Mouse (Mus musculus): ENCODE data around the gene Ormdl2.
"Not testable (repeated sequence)": the region's sequence is repeated elsewhere in the genome, so short reads cannot be mapped to it uniquely, and the experiment has no call there.

Ormdl2 gene

DNA sequence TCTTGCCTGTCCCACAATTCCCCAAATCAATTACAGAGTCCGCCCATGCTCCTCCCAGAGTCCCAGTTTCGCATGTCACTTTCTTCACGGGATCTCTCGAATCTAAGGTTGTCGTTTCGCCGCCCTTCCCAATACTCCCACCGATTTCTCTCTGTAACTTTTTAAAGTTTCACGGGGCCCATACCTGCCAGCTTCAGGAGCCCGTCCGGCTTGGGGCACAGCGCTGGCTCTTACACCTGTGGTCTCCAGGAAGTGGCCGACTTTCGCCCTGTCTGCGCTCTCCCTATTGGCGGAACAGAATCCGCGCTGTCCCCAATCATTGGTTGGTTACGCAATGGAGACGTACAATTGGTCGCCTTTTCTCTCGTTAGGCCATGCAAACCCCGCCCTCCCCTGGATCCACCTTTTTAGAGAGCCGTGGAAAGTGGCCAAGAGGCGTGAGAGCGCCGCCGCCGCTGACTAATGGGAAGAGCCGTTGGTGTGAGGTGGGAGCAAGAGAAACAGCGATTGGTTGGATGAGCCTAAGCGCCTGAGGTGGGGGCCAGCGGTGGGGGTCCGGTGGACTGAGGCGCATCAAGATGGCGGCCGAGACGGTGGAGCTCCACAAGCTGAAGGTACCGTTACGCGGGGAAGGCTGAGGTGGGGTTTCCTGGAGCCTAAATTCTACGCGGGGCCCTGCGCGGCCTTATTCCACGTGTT, at the start of gene Ormdl2:
Ormdl2 (minus strand) TSS at position 288 of the 699 bp plus-strand sequence.
- in situ Hi-C loops (cut with MboI, MseI) = no loop called here

DNA sequence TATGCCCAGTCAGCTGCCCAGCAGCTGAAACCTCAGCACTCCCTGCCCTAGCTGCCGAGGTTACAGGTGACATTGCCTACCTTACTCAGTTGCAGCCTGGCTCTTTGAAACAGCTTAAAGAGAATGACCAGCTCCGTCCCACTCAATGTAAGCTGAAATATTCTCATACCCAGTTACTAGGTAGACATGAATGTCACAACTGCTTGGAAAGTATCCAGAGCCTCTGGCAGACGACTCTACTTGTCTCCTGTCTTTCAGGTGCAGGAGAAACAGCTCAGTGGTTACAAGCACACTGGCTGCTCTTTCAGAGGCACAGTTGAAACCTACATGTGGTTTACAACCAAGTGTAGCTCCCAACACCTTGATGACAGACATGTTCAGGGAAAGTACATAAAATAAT, 48.9 kb upstream of the Ormdl2 start:
- in situ Hi-C loops (cut with MboI, MseI) = no loop called here

DNA sequence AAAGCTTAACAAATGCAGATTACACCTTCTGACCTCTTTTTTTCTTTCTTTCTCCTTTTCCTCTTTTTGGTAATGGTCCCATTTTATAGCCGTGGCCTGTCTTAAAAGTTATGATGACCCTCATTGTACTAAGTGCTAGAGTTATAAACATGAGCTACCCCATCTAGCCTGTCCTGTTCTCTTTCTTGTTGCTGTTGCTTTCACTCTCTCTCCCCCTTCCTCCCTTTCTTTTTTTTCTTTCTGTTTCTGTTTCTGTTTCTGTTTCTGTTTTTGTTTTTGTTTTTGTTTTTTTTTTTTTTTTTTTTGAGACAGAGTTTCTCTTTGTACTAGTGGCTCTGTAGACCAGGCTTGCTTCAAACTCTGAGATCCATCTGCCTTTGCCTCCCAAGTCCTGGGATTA, 45.1 kb upstream of the Ormdl2 start:
- in situ Hi-C loops (cut with MboI, MseI) = no loop called here

DNA sequence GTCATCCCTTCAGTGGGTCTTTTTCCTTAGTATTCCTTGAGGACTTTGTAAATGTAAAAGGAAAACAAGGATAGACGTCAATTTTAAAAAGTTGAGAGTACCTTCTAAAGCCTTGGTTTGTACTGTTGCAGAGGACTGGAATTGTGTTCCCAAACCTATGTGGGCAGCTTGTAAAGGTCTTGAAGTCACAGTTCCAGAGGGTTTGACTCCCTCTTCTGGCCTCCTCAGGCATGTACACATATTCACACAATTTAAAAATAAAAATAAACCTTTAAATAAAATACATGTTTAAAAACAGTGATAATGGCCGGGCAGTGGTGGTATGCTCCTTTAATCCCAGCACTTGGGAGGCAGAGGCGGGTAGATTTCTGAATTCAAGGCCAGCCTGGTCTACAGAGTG, 44.6 kb upstream of the Ormdl2 start:
- in situ Hi-C loops (cut with MboI, MseI) = no loop called here

DNA sequence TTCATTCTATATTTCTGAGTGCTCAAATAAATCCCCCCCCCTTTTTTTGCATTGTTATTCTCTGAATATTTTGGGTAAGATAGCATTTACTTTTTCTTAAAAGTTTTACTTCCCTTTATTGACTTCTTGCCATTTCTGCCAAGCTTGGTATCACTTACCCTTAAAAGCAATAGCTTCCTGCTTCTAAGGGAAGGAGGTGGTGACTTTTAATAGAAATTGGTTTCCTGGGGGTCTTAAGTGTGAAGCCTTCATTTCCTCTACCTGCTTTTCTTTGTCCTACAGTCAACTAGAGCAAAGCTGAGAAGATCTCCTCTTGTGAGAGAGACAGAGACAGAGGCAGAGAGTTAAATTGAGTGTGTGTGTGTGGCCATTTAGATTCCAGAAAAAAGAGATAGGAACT, 39.7 kb upstream of the Ormdl2 start:
- in situ Hi-C loops (cut with MboI, MseI) = no loop called here

GRCm38 (mm10) chr10:128850339-128850738, 28.9 kb upstream of the Ormdl2 start:
- in situ Hi-C loops (cut with MboI, MseI) = no loop called here

GRCm38 (mm10) chr10:128848426-128848825, 27.0 kb upstream of the Ormdl2 start:
- in situ Hi-C loops (cut with MboI, MseI) = no loop called here

- in situ Hi-C loops (cut with MboI, MseI) = no loop called here
Measured at GRCm38 (mm10) chr10:128846664-128847063, 25.2 kb upstream of the Ormdl2 start.

GRCm38 (mm10) chr10:128845516-128845915, 24.1 kb upstream of the Ormdl2 start:
- in situ Hi-C loops (cut with MboI, MseI) = no loop called here

- in situ Hi-C loops (cut with MboI, MseI) = no loop called here
Measured at GRCm38 (mm10) chr10:128843260-128843659, 21.8 kb upstream of the Ormdl2 start.

DNA sequence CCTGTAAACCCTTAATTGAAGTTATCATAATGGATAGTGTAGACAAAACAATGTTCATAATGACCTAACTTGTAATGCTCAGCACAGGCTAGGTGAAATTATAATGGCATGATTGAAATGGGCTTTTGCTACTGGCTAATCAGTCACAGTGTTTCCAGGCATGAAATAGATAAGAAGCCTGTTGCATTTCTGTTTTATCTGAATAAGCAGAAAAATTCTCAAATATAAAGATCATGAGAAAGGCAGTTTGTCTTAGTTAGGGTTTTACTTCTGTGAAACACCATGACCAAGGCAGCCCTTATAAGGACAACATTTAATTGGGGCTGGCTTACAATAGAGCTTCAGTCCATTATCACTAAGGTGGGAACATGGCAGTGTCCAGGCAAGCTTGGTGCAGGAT, 19.2 kb upstream of the Ormdl2 start:
- in situ Hi-C loops (cut with MboI, MseI) = no loop called here

GRCm38 (mm10) chr10:128839434-128839833, 18.0 kb upstream of the Ormdl2 start:
- in situ Hi-C loops (cut with MboI, MseI) = no loop called here

GRCm38 (mm10) chr10:128837400-128837799, 16.0 kb upstream of the Ormdl2 start:
- in situ Hi-C loops (cut with MboI, MseI) = no loop called here

GRCm38 (mm10) chr10:128823821-128824220, 2.4 kb upstream of the Ormdl2 start:
- in situ Hi-C loops (cut with MboI, MseI) = no loop called here

- in situ Hi-C loops (cut with MboI, MseI) = not testable (repeated sequence)
Measured at GRCm38 (mm10) chr10:128823087-128823486, 1.6 kb upstream of the Ormdl2 start.

GRCm38 (mm10) chr10:128822135-128822534, 690 bp upstream of the Ormdl2 start:
- in situ Hi-C loops (cut with MboI, MseI) = no loop called here

GRCm38 (mm10) chr10:128820217-128820616, 1.2 kb downstream of the Ormdl2 start:
- in situ Hi-C loops (cut with MboI, MseI) = no loop called here

GRCm38 (mm10) chr10:128817033-128817432, 4.4 kb downstream of the Ormdl2 start, which contains the start of gene Sarnp:
TSS of gene Sarnp (plus strand) at chr10:128817333.
- in situ Hi-C loops (cut with MboI, MseI) = no loop called here

DNA sequence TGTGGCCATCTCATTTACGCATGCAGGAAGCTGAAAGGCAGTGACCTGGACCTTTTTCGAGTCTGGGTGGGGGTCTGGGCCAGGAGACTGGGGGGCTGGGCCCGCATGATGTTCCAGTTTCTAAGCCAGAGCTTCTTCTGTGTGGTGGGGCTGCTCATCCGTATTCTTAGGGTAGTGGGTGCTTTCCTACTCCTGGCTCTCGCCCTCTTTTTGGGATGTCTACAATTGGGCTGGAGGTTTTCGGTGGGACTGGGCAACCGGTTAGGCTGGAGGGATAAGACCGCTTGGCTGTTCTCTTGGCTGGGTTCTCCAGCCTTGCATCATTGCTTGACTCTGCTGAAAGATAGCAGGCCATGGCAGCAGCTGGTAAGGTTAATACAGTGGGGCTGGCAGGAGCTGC, 14.4 kb downstream of the Ormdl2 start:
- in situ Hi-C loops (cut with MboI, MseI) = no loop called here

- in situ Hi-C loops (cut with MboI, MseI) = no loop called here
Measured at GRCm38 (mm10) chr10:128806086-128806485, 15.4 kb downstream of the Ormdl2 start.

DNA sequence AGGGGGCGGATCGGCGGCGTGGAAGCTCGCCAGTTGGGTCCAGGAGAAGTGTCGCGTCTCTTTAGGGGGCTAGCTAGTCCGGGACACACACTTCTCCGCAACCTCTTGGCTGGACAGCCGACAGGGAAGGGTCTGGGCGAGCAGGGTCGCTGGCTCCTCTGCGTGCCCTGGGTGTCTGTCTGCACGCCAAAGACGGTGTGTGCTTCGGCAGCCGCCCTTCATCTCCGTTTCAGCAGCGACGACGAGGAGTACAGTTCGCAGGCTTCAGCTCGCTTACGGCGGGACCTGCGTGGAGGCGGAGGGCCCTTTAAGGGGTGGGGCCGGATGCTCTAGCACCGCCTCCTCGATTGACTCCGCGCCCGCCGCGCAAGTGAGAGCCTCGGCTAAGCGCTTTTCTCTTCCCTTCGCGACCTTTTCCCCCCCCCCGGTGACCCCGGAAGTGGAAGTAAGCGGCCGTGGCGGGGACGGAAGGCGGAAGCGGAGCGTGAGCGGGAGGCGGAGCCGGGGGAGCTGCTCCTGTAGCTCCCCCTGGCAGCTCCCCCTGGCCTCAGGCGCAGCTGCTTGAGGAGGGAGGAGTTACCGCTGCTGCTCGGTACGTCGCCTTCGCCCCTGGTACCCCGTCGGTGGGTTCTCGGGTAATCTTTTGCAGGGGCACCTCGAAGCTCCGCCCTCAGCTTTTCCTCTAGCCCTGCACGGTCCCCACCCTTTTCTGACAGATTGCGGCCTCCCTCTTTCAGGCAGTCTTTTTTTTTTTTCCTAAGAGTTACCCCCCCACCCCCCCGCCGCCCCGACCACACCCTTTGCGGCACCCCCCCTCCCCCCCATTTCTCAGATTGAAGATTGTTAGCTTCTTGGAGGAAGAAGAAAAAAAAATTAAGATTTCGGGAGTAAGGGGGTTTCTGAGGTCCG, 16.1 kb downstream of the Ormdl2 start:
- in situ Hi-C loops (cut with MboI, MseI) = no loop called here

DNA sequence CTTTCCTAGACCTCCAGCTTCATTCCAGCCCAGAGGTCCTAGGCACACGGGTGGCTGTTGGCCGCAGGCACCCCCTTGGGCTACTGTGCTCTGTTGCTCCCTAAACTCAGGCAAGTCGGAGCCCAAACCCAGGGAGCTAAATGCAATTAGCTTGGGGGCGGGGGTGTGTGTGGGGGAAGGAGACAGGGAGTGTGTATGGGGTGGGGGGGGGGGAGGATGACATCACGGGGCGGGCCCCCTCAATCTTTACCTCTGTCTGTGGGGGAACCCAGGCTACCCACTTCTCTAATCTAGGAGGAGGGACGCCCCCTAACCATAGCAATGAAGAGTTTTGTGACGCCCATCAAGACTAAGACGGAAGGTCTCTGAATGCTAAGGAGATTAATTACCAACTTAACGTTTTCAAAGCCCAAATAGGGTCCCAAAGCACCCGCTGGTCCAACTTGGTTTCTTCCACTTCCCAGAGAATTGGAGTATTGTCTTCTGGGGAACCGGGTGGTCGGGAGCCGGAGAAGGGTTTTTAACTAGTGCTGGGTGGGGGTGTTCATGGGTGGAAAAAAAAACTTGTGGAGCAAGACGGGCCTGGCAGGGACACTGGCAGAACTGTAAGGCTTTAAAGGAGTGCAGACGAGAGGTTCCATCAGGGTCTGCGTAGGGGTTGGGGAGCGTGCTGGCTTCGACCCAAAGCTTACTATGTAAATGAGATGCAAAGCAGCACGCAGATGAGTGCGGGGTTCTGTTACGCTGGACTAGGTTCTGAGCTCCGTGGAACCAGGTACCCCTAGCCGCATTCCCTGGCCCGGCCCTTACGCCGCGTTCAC, 17.0 kb downstream of the Ormdl2 start, which contains the start of gene Tmem198b:
Tmem198b (minus strand) TSS at position 100 of the 821 bp plus-strand sequence.
- in situ Hi-C loops (cut with MboI, MseI) = no loop called here

Data from regulatory T cell (primary cell).